Mouse (Mus musculus) thymus, adult 2 months (tissue): ENCODE data around the gene Spindoc. TPM values are rescaled to one million over a fixed set of nuclear protein-coding genes. Genes with fewer than 3 reads are reported as not detected.
"Not testable (repeated sequence)": the region's sequence is repeated elsewhere in the genome, so short reads cannot be mapped to it uniquely, and the experiment has no call there.

Experiments
- DNase-seq: peaks from one replicate; pipeline ENCODE4 v3.0.0; 2021
- H3K27ac ChIP-seq: fragments of 200-500 bp; 2 replicates; pipeline ENCODE4 v1.5.1; 2012; ENCODE audit warnings: low read length, control low read depth; ENCODE audit not compliant: control insufficient read depth, insufficient read depth
- H3K27me3 ChIP-seq: fragments of 200-500 bp; 2 replicates; pipeline ENCODE4 v1.6.1; 2012; ENCODE audit warnings: mild to moderate bottlenecking, low read length, moderate library complexity, mixed read lengths; ENCODE audit not compliant: control insufficient read depth, insufficient read depth
- H3K36me3 ChIP-seq: fragments of 200-500 bp; 2 replicates; pipeline ENCODE4 v1.6.1; 2012; ENCODE audit warnings: mild to moderate bottlenecking, low read length, moderate library complexity; ENCODE audit not compliant: control insufficient read depth, insufficient read depth
- H3K4me1 ChIP-seq: fragments of 200-500 bp; replicated peaks from 2 replicates; pipeline ENCODE4 v1.6.1; 2012; ENCODE audit warnings: low read length; ENCODE audit not compliant: control insufficient read depth, insufficient read depth
- H3K4me3 ChIP-seq: fragments of 200-500 bp; 2 replicates; pipeline ENCODE4 v1.5.1; 2012; ENCODE audit warnings: mild to moderate bottlenecking, low read length, control low read depth, moderate library complexity; ENCODE audit not compliant: control insufficient read depth, insufficient read depth
- CTCF ChIP-seq: fragments of 200-500 bp; IDR thresholded peaks from 2 replicates; pipeline ENCODE4 v1.5.1; 2012; ENCODE audit warnings: mild to moderate bottlenecking, control low read depth, low read length, moderate library complexity, borderline replicate concordance; ENCODE audit not compliant: control insufficient read depth, poor library complexity, insufficient read depth; ENCODE audit errors: extremely low read depth
- POLR2A ChIP-seq: fragments of 200-500 bp; IDR thresholded peaks from 2 replicates; pipeline ENCODE4 v1.6.1; 2012; ENCODE audit warnings: mild to moderate bottlenecking, low read length, control low read depth, moderate library complexity; ENCODE audit not compliant: control insufficient read depth, poor library complexity, insufficient read depth; ENCODE audit errors: extremely low read depth
- WGBS: fragments of 180-500 bp; shearing (Covaris S2); methylation state at CpG from one replicate; pipeline ENCODE4 v1.1.7; 2018; 5-methylcytosine and 5-hydroxymethylcytosine counted together
- polyA plus RNA-seq: library from polyadenylated mRNA; depleted of rRNA; stranded (reverse); fragments of >200 nt; gene quantifications from 2 replicates; pipeline ENCODE4 v1.2.3, GENCODE M21; 2012

Gene Spindoc
- polyA plus RNA-seq, 1 experiment, result 48.9 TPM

DNA sequence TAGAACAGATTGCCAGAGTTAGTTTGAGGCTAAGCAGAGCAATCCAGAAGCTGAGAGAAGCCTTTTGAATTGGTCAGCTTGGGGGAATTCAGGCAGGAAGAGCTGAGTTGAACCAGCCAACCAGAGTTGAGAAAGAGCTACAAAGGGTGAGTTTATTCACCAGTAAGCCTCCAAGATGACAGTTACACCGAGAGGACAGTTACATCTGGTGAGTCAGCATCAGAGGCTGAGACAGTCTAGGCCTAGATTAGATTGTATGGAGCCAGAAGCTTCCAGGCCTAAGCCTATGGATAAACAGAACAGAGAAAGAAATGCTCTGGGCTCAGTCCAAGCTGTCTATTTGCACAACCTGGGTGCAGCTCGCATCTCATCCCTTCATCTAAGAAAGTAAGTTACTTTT is 5.2 kb downstream of the Spindoc start:
- H3K27me3 ChIP-seq, result no peaks in the 10 kb centered on the region
- H3K4me3 ChIP-seq, result no peak overlapping the region
- peaks cover 20% of the 10 kb centered on the region for H3K36me3 ChIP-seq
- H3K27ac ChIP-seq, result no peak overlapping the region
- 79% methylated on average over 2 of the region's 2 CpGs for WGBS
- DNase-seq, result no peak
- H3K4me1 ChIP-seq, result peaks cover 4% of the 10 kb centered on the region; the same call in 1 of the 2 replicates
- TF ChIP-seq POLR2A (no peak), CTCF (no peak)

DNA sequence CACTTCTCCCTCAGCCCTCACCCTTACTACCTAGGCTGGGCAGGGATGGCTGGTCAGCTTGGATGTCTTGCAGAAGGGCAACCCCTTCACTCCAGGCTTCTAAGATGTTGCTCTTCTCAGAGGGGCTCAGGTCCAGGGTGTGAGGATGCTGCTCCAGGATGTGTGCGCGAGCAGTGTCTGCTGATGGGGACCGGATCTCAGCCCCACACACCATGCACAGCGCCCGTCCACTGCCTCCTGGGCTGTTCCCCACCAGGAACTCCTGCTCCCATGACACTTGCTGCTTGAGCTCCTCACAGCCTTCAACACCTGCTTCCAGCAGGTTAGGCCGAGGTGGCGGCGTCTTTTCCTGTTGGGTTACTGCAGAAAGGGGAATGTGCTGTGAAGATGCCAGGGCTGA is 8.3 kb downstream of the Spindoc start:
- Histone ChIP-seq H3K4me1 (peaks cover 5% of the 10 kb centered on the region), H3K27me3 (no peaks in the 10 kb centered on the region), H3K4me3 (no peak overlapping the region), H3K27ac (no peak overlapping the region), H3K36me3 (peaks cover 41% of the 10 kb centered on the region)
- no peak for DNase-seq
- 97% methylated on average over 8 of the region's 8 CpGs for WGBS
- TF ChIP-seq POLR2A (no peak), CTCF (no peak)

DNA sequence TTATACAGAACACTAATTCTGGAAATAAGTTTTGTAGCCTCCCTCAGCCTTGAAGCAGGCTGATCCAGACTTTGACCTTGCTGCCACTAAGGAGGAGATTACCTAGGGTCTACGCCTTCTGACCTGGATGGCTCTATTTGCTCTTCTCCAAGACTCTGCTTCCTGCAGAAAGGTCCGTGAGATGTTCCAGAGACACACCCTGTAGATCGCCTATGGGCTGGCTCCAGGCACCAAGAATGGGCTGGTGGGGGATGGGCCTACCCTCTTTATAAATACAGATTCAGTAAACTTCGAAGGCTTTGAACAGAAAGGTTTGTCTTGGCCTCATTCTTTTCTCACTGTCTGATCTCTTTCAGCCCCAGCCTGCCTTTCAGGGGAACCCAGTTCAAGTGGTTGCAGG is 13.3 kb downstream of the Spindoc start:
- not testable (repeated sequence) for DNase-seq, H3K4me3 ChIP-seq, H3K27me3 ChIP-seq, H3K27ac ChIP-seq, H3K4me1 ChIP-seq
- peaks cover 48% of the 10 kb centered on the region for H3K36me3 ChIP-seq
- 95% methylated on average over 4 of the region's 4 CpGs for WGBS

GRCm38 (mm10) chr19:7353636-7354035 is 29.2 kb downstream of the Spindoc start:
- no peak overlapping the region for H3K4me3 ChIP-seq
- whole genome bisulfite sequencing, result 78% methylated on average over 6 of the region's 6 CpGs
- no peaks in the 10 kb centered on the region for H3K36me3 ChIP-seq
- no peak for DNase-seq
- no peaks in the 10 kb centered on the region for H3K27me3 ChIP-seq
- no peaks in the 10 kb centered on the region for H3K4me1 ChIP-seq
- TF ChIP-seq POLR2A, result no peak
- TF ChIP-seq CTCF, result no peak
- H3K27ac ChIP-seq, result no peak overlapping the region

- Histone ChIP-seq H3K4me3 (no peak overlapping the region), H3K27ac (no peak overlapping the region), H3K27me3 (no peaks in the 10 kb centered on the region), H3K36me3 (no peaks in the 10 kb centered on the region), H3K4me1 (no peaks in the 10 kb centered on the region)
- WGBS, result 96% methylated on average over 11 of the region's 11 CpGs
- no peak for DNase-seq
- TF ChIP-seq CTCF, result no peak
- no peak for TF ChIP-seq POLR2A
Measured at GRCm38 (mm10) chr19:7352809-7353495, 29.8 kb downstream of the Spindoc start.

GRCm38 (mm10) chr19:7349993-7350392 is 32.8 kb downstream of the Spindoc start:
- Histone ChIP-seq H3K4me3 (no peak overlapping the region), H3K36me3 (no peaks in the 10 kb centered on the region), H3K27me3 (no peaks in the 10 kb centered on the region), H3K27ac (no peak overlapping the region), H3K4me1 (no peaks in the 10 kb centered on the region)
- 96% methylated on average over 1 of the region's 1 CpGs for WGBS
- DNase-seq, result no peak
- TF ChIP-seq POLR2A (no peak), CTCF (no peak)

- TF ChIP-seq POLR2A (no peak), CTCF (peak; percentile 92; the same call in 1 of the 2 replicates)
- WGBS, result 20% methylated on average over 4 of the region's 4 CpGs
Measured at GRCm38 (mm10) chr19:7345235-7345755, 37.5 kb downstream of the Spindoc start.

More at GRCm38 (mm10) chr19:7345235-7345755, 37.5 kb downstream of the Spindoc start:
- H3K4me3 ChIP-seq, result no peak overlapping the region
- H3K36me3 ChIP-seq, result no peaks in the 10 kb centered on the region
- peak; percentile 69 for DNase-seq
- H3K4me1 ChIP-seq, result peaks cover 6% of the 10 kb centered on the region
- no peaks in the 10 kb centered on the region for H3K27me3 ChIP-seq
- H3K27ac ChIP-seq, result no peak overlapping the region
